In genomic region chr5:145096195-145096594, GRCm38 (mm10) we compare ENCODE assay signal across 40 mouse cellular contexts. TPM values are rescaled to one million over a fixed set of nuclear protein-coding genes. Genes with fewer than 3 reads are reported as not detected.
"Had no signal": no experiment of that assay in that cellular context is flagged by ENCODE, and none has a peak within 500 bp of the region (broad histone marks: within the 10 kb centered on the region; RNA-seq: fewer than 3 reads in every experiment).

No protein-coding gene starts in this region.

- DNase-seq: gastrocnemius, adult 2 months; gastrocnemius, postnatal 10 days; gastrocnemius, postnatal 25 days; heart, adult 18-20 months; heart, postnatal 10 days; kidney, adult 11 months; kidney, adult 2 months; kidney, adult 9 months; kidney, postnatal 14 days; kidney, postnatal 36 days; layer of hippocampus, postnatal 36 days; left cerebral cortex, postnatal 4 days had no signal

- H3K9me3 ChIP-seq: heart, embryonic 10.5 days; heart, embryonic 12.5 days; hindbrain, embryonic 13.5 days; hindbrain, embryonic 15.5 days; kidney, embryonic 15.5 days; limb, embryonic 13.5 days; limb, embryonic 15.5 days; liver, embryonic 12.5 days had no signal

- H3K4me1 ChIP-seq: heart, embryonic 10.5 days; heart, embryonic 12.5 days; hindbrain, embryonic 13.5 days; hindbrain, embryonic 15.5 days; kidney, embryonic 15.5 days; limb, embryonic 13.5 days; limb, embryonic 15.5 days; liver, embryonic 12.5 days had no signal

- H3K9ac ChIP-seq: heart, embryonic 12.5 days; hindbrain, embryonic 13.5 days; hindbrain, embryonic 15.5 days; kidney, embryonic 15.5 days; limb, embryonic 13.5 days; limb, embryonic 15.5 days; liver, embryonic 12.5 days; liver, embryonic 14.5 days had no signal

- H3K4me3 ChIP-seq: gastrocnemius, adult 2 months; heart, embryonic 10.5 days; heart, embryonic 12.5 days; hindbrain, embryonic 13.5 days; hindbrain, embryonic 15.5 days; kidney, embryonic 15.5 days; layer of hippocampus, adult 2 months; limb, embryonic 13.5 days; limb, embryonic 15.5 days; liver, embryonic 12.5 days had no signal

- H3K27me3 ChIP-seq: heart, embryonic 12.5 days; hindbrain, embryonic 13.5 days; hindbrain, embryonic 15.5 days; kidney, embryonic 15.5 days; limb, embryonic 13.5 days; limb, embryonic 15.5 days; liver, embryonic 12.5 days had no signal

- H3K27ac ChIP-seq: gastrocnemius, adult 2 months; heart, embryonic 10.5 days; hindbrain, embryonic 13.5 days; hindbrain, embryonic 15.5 days; hindbrain, postnatal 0 days; kidney, embryonic 15.5 days; kidney, postnatal 0 days; layer of hippocampus, adult 2 months; limb, embryonic 13.5 days; limb, embryonic 15.5 days; liver, embryonic 12.5 days; liver, embryonic 14.5 days had no signal

- ATAC-seq: hindbrain, postnatal 0 days; intestine, embryonic 16.5 days; liver, embryonic 12.5 days had no signal

RNA-seq across cellular contexts. Expression of gene Kpna7, which starts 12.4 kb away (rescaled TPM):
- total RNA-seq: gastrocnemius, adult 2 months; gastrocnemius, postnatal 10 days; gastrocnemius, postnatal 25 days; gastrocnemius, postnatal 4 days; granulocyte monocyte progenitor cell, adult 5-6 weeks; heart, adult 18-20 months; heart, adult 8-10 months; heart, postnatal 10 days; heart, postnatal 25 days; hematopoietic stem cell, adult 5-6 weeks; hindbrain, postnatal 0 days; layer of hippocampus, adult 2 months; layer of hippocampus, postnatal 10 days; layer of hippocampus, postnatal 36 days; left cerebral cortex, adult 18-20 months; left cerebral cortex, adult 8-10 months; left cerebral cortex, postnatal 10 days; left cerebral cortex, postnatal 25 days; left cerebral cortex, postnatal 4 days; liver, adult 2 months had no signal
- polyA plus RNA-seq: heart, embryonic 10.5 days; heart, embryonic 12.5 days; heart, embryonic 14.5 days; hindbrain, embryonic 11.5 days; hindbrain, embryonic 13.5 days; hindbrain, embryonic 15.5 days; intestine, embryonic 14.5 days; kidney, adult 2 months; kidney, embryonic 15.5 days; kidney, postnatal 0 days; large intestine, adult 2 months; limb, embryonic 13.5 days; limb, embryonic 15.5 days; liver, adult 2 months had no signal
